Mouse (Mus musculus) T-helper 17 cell (primary cell): ENCODE data around the gene Kif26b.

Experiments used
- in situ Hi-C, 2 experiments: fragments of 300-600 bp; cut with MboI, MseI; formaldehyde crosslinking; loops; 1 replicate in 1 of 2; 2 replicates in 1 of 2; pipeline ENCODE4 v1.15.1; 2025; ENCODE audit warnings: high pct_unique_total_duplicates in 2 of 2

Gene Kif26b

DNA sequence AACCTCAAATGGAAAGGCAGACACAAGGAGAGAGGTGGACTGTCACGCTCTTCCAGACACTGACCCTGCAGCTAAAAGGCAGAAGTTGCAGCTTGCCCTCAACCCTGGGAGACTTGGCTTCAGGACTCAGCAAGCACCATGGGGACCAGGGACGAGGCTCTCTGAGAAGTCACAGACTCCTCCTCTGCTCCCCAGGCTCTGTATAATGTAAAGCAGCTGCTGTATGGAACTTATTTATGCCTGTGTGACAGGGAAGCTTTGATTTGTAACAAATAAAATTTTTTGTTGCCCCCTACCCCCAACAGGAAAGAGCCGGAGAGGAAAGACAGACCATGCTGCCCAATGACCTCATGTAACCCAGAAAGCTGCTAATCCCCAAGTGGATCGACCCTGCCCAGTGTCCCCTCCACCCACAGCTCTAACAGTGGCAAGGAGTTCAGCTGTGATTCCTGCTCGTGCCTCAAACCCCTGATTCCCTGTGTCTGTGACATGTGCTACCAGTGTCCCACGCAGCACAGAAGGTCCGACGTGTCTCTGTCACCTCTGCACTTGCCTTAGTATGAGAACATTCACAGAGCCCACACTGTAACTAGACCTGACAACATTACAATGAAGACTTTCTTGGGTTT lies 449.8 kb downstream of the Kif26b start:
- in situ Hi-C loops = no loop called here

DNA sequence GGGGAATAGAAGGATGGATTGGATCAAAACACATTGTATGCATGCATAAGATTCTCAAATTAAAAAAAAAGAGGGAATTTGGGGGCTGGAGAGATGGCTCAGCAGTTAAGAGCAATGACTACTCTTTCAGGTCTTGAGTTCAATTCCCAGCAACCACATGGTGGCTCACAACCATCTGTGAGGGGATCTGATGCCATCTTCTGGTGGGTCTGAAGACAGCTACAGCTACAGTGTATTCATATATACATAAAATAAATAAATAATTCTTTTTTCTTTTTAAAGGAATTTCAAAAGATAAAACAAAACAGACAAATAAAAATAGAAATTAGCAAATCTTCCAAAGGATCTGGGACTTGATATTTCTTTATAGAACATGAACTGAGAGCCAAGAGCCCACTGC lies 451.3 kb downstream of the Kif26b start:
- in situ Hi-C loops = no loop called here

DNA sequence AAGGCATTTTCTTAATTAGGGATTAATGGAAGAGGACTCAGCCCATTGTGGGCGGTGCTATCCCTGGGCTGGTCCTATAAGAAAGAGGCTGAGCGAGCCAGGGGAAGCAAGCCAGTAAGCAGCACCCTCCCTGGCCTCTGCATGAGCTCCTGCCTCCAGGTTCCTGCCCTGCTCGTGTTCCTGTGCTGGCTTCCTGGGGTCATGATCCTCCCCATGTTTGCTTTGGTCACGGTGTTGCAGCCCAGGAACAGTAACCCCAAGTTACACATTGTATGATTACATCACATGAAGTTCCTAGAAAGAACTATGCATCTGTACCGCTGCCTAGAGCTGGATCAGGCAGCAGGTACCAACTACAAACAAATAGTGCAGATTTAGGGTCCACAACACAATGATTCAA lies 452.7 kb downstream of the Kif26b start:
- in situ Hi-C loops = no loop called here

DNA sequence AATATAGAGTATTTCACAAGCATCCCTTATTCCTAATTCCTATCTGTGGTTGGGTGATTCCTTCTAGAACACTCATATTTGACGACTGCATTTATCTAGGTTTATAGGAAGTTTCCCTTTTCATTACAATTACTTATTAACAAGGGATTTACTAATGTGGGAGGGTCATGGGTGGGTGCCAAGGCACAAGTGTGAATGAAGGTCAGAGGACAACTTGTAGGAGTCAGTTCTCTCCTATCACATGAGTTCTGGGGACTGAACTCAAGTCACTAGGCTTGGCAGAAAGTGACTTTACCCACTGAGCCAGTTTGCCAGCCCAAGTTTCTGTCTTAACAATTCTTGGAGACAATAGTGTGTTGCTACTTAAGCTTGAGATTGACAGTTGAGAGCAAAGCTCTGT lies 459.3 kb downstream of the Kif26b start:
- in situ Hi-C loops = no loop called here
